Mouse (Mus musculus) E14TG2a.4 (cell line): ENCODE results near the gene Mipep.

Experiments
- CTCF ChIP-seq: conservative IDR thresholded peaks from 2 replicates; pipeline ENCODE4 v1.5.1; 2014; ENCODE audit warnings: low read length
- NANOG ChIP-seq: IDR thresholded peaks from 2 replicates; pipeline ENCODE4 v1.6.1; 2014; ENCODE audit warnings: borderline replicate concordance, low read length, mixed read lengths
- POU5F1 ChIP-seq: IDR thresholded peaks from 2 replicates; pipeline ENCODE4 v1.6.1; 2014; ENCODE audit warnings: low read length, borderline replicate concordance

DNA sequence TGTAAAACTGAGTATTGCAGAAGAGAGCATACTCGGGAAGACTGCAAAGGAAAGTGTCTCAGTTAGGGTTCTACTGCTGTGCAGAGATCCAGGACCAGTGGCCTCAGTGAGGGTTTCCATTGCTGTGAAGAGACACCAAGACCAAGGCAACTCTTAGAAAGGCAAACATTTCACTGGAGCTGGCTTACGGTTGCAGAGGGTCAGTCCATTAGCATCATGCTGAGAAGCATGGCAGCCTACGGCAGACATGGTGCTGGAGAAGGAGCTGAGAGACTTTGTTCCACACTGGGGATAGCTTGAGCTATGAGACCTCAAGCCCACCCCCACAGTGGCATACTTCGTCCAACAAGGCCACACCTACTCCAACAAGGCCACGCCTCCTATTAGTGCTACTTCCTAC is 67.3 kb downstream of the Mipep start:
- TF ChIP-seq CTCF (no peak), NANOG (no peak), POU5F1 (no peak)
